Mouse (Mus musculus) macrophage (primary cell): ENCODE data around the gene Olfr768. TPM values are rescaled to one million over a fixed set of nuclear protein-coding genes. Genes with fewer than 3 reads are reported as not detected.
"Not testable (repeated sequence)": the region's sequence is repeated elsewhere in the genome, so short reads cannot be mapped to it uniquely, and the experiment has no call there.

ENCODE experiments used
- H3K27ac ChIP-seq: fragments of 350-480 bp; formaldehyde crosslinking; 2 replicates; pipeline ENCODE4 v1.9.0; 2021
- H3K36me3 ChIP-seq: fragments of 350-480 bp; formaldehyde crosslinking; 2 replicates; pipeline ENCODE4 v1.9.0; 2021; ENCODE audit errors: inconsistent target
- H3K4me3 ChIP-seq: fragments of 350-480 bp; formaldehyde crosslinking; 2 replicates; pipeline ENCODE4 v1.9.0; 2021; ENCODE audit errors: inconsistent target
- H3K79me2 ChIP-seq: fragments of 350-480 bp; formaldehyde crosslinking; 2 replicates; pipeline ENCODE4 v1.9.0; 2021; ENCODE audit errors: inconsistent target
- WGBS: methylation state at CpG from one replicate; pipeline ENCODE4 v1.1.7; 2026; ENCODE audit warnings: inconsistent platforms; ENCODE audit not compliant: missing documents; 5-methylcytosine and 5-hydroxymethylcytosine counted together
- polyA plus RNA-seq: library from polyadenylated mRNA; stranded (reverse); fragments of 250-400 nt; gene quantifications from 3 replicates; pipeline ENCODE4 v1.2.4, GENCODE M21; 2018; ENCODE audit warnings: inconsistent platforms
- total RNA-seq, 78 experiments: library from RNA; depleted of rRNA; stranded (reverse); fragments of 250-400 nt; gene quantifications; 1 replicate in 9 of 78; 2 replicates in 24 of 78; 3 replicates in 43 of 78; 4 replicates in 2 of 78; pipeline ENCODE4 v1.2.4; 2018; ENCODE audit warnings: inconsistent platforms in 56 of 78

Gene Olfr768
- not detected for total RNA-seq (2018; cell fraction: chromatin; rRNA removed)
- not detected for total RNA-seq (2018; cell fraction: cytosol; rRNA removed)
- not detected for total RNA-seq (2018; cell fraction: nucleus; rRNA removed)
- polyA plus RNA-seq = not detected in 3 replicates

- no peak within 1 kb of the TSS for H3K27ac ChIP-seq
- H3K4me3 ChIP-seq = no peak within 1 kb of the TSS
- no peaks in the 10 kb centered on the region for H3K36me3 ChIP-seq
- WGBS = 100% methylated on average over 1 of the region's 1 CpGs
- H3K79me2 ChIP-seq = no peaks in the 10 kb centered on the region
Measured at GRCm38 (mm10) chr10:129099275-129099674, at the start of gene Olfr768. Gene Olfr768 (minus strand): TSS chr10:129099375.

GRCm38 (mm10) chr10:129138898-129139297 lies 39.7 kb upstream of the Olfr768 start, which contains the start of gene Olfr770:
Gene Olfr770 (minus strand): TSS chr10:129138998.
- 94% methylated on average over 2 of the region's 2 CpGs for WGBS
- Histone ChIP-seq H3K27ac (no peak within 1 kb of the TSS), H3K79me2 (no peaks in the 10 kb centered on the region), H3K4me3 (no peak within 1 kb of the TSS), H3K36me3 (no peaks in the 10 kb centered on the region)

GRCm38 (mm10) chr10:129117761-129118160 lies 18.6 kb upstream of the Olfr768 start, which contains the start of gene Olfr769:
Gene Olfr769 (minus strand): TSS chr10:129117861.
- 95% methylated on average over 2 of the region's 2 CpGs for WGBS

GRCm38 (mm10) chr10:129115146-129115545 lies 16.0 kb upstream of the Olfr768 start:
- no peaks in the 10 kb centered on the region for H3K79me2 ChIP-seq
- no peaks in the 10 kb centered on the region for H3K36me3 ChIP-seq
- 100% methylated on average over 2 of the region's 3 CpGs for WGBS
- H3K27ac ChIP-seq = no peak overlapping the region
- H3K4me3 ChIP-seq = no peak overlapping the region

More at GRCm38 (mm10) chr10:129117761-129118160, 18.6 kb upstream of the Olfr768 start, which contains the start of gene Olfr769:
- Histone ChIP-seq H3K4me3 (no peak within 1 kb of the TSS), H3K27ac (no peak within 1 kb of the TSS), H3K36me3 (no peaks in the 10 kb centered on the region), H3K79me2 (no peaks in the 10 kb centered on the region)

GRCm38 (mm10) chr10:129101231-129101630 lies 2.1 kb upstream of the Olfr768 start:
- H3K4me3 ChIP-seq = no peak overlapping the region
- H3K27ac ChIP-seq = no peak overlapping the region
- 70% methylated on average over 3 of the region's 3 CpGs for WGBS
- no peaks in the 10 kb centered on the region for H3K36me3 ChIP-seq
- H3K79me2 ChIP-seq = no peaks in the 10 kb centered on the region

DNA sequence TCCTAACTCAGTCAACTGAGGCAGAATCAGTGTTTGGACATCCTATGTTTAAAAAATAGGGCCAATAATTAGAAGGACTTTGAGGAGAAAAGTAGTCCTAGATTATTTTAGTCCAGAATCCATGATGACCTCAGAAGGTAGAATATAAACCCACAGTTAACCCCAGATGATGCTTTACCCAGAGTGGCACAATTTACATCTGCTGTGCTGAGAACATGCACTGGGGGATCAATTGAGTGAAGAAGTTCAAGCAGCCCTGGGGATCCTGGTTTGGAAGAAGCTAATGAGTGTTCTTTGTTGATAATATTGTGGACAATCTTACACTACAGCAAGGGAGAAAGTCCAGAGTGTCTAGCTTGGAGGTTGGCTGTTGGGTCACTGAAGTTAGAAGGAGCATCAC lies 16.4 kb downstream of the Olfr768 start, which contains the start of gene Olfr767:
TSS of gene Olfr767 (minus strand) at position 101 of the 400 bp plus-strand sequence.
- H3K4me3 ChIP-seq, H3K27ac ChIP-seq, H3K79me2 ChIP-seq, H3K36me3 ChIP-seq: not testable (repeated sequence)

DNA sequence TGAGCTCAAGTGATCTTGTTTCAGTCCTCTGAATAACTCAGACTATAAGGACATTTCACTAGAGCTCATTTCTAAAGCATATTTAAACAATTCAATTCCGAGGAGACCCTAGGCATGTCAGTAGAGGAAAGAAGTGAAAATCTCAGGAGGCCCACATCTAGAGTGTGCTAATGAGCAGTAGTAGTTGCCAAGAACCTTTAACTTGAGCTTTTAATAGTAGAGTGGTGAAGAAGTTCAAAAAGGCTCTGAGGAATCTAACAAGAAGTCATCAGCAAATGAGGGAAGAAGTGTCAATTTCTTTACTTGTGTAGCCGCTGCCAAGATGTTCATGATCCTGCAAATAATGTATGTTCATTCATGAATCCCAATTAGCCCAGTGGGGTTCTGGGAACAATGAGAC lies 30.3 kb downstream of the Olfr768 start, which contains the start of gene Olfr766-ps1:
TSS of gene Olfr766-ps1 (minus strand) at position 101 of the 400 bp plus-strand sequence.
- WGBS = 100% methylated on average over 2 of the region's 2 CpGs
- Histone ChIP-seq H3K36me3 (no peaks in the 10 kb centered on the region), H3K27ac (no peak within 1 kb of the TSS), H3K4me3 (no peak within 1 kb of the TSS), H3K79me2 (no peaks in the 10 kb centered on the region)

- H3K4me3 ChIP-seq, H3K36me3 ChIP-seq, H3K79me2 ChIP-seq: not testable (repeated sequence)
Measured at GRCm38 (mm10) chr10:129049898-129050297, 49.3 kb downstream of the Olfr768 start, which contains the start of gene Olfr765. Gene Olfr765 (minus strand): TSS chr10:129049998.

More at GRCm38 (mm10) chr10:129049898-129050297, 49.3 kb downstream of the Olfr768 start, which contains the start of gene Olfr765:
- H3K27ac ChIP-seq = not testable (repeated sequence)

Other genes starting within 250 kb of the Olfr768 start
- 0.03 TPM in 1 of 3 replicates, not detected in the others for gene Gdf11, start 207.7 kb downstream of the Olfr768 start, polyA plus RNA-seq
- 1,227 to 1,611 TPM (median 1,544 TPM) in 3 replicates for gene Cd63, start 198.4 kb downstream of the Olfr768 start, polyA plus RNA-seq
- gene Rdh5, start 176.5 kb downstream of the Olfr768 start, polyA plus RNA-seq = 0.53 to 1.3 TPM (median 0.92 TPM) in 3 replicates
- gene Bloc1s1, start 175.3 kb downstream of the Olfr768 start, polyA plus RNA-seq = 77.8 to 126 TPM (median 124 TPM) in 3 replicates
- not detected in 3 replicates for gene Itga7, start 165.6 kb downstream of the Olfr768 start, polyA plus RNA-seq
- not detected in 3 replicates for gene Mettl7b, start 138.4 kb downstream of the Olfr768 start, polyA plus RNA-seq
- gene Olfr9, start 109.9 kb downstream of the Olfr768 start, polyA plus RNA-seq = not detected in 3 replicates
- not detected in 3 replicates for gene Olfr763, start 88.6 kb downstream of the Olfr768 start, polyA plus RNA-seq
- gene Olfr764-ps1, start 59.5 kb downstream of the Olfr768 start, polyA plus RNA-seq = not detected in 3 replicates
- not detected in 3 replicates for gene Olfr765, start 49.4 kb downstream of the Olfr768 start, polyA plus RNA-seq
- not detected in 3 replicates for gene Olfr766-ps1, start 30.4 kb downstream of the Olfr768 start, polyA plus RNA-seq
- not detected in 3 replicates for gene Olfr767, start 16.5 kb downstream of the Olfr768 start, polyA plus RNA-seq
- gene Olfr769, start 18.5 kb upstream of the Olfr768 start, polyA plus RNA-seq = not detected in 3 replicates
- not detected in 3 replicates for gene Olfr770, start 39.6 kb upstream of the Olfr768 start, polyA plus RNA-seq
- gene Olfr771, start 65.4 kb upstream of the Olfr768 start, polyA plus RNA-seq = not detected in 3 replicates
- not detected in 3 replicates for gene Olfr772, start 78.5 kb upstream of the Olfr768 start, polyA plus RNA-seq
- not detected in 3 replicates for gene Olfr773, start 88.0 kb upstream of the Olfr768 start, polyA plus RNA-seq
- gene Olfr774, start 136.8 kb upstream of the Olfr768 start, polyA plus RNA-seq = not detected in 3 replicates
- not detected in 3 replicates for gene Olfr775, start 149.0 kb upstream of the Olfr768 start, polyA plus RNA-seq
- not detected in 3 replicates for gene Olfr776, start 159.8 kb upstream of the Olfr768 start, polyA plus RNA-seq
- gene Olfr777, start 172.1 kb upstream of the Olfr768 start, polyA plus RNA-seq = not detected in 3 replicates
- gene Olfr780, start 218.7 kb upstream of the Olfr768 start, polyA plus RNA-seq = not detected in 3 replicates
- not detected in 3 replicates for gene Olfr781, start 229.5 kb upstream of the Olfr768 start, polyA plus RNA-seq
- not detected in 3 replicates for gene Olfr782, start 249.5 kb upstream of the Olfr768 start, polyA plus RNA-seq